Mouse (Mus musculus): ENCODE measurements around the gene Tmem253. TPM values are rescaled to one million over a fixed set of nuclear protein-coding genes. Genes with fewer than 3 reads are reported as not detected.

The Tmem253 gene
- polyA plus RNA-seq, 1 experiment: 1.3 TPM

DNA sequence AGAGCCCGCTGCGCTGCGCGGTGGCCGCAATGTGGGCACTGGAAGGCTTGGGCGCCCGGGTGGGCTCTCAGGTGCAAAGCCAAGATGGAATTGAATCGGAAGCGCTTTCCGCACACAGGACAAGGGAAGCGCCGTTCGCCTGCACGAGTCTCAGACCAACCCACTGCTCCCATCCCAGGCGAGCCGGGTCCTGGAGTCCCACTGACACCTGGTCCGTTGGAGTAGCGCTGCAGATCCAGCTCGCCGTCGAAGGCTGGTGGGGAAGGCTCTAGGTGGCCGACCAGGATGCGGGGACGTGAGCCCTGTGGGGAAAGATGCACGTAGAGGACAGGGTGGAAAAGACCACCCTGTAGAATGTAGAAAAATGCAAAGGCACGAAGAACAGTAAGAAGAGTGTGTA lies 6.1 kb upstream of the Tmem253 start:
- H3K36me3 ChIP-seq (ENCODE audit: control insufficient read depth, insufficient read depth, low read length, poor library complexity, severe bottlenecking): peaks cover 2% of the 10 kb centered on the region; the same call in 1 of the 2 replicates
- H3K27me3 ChIP-seq (ENCODE audit: control insufficient read depth, insufficient read depth, low read length, poor library complexity, severe bottlenecking): no peaks in the 10 kb centered on the region
- peak overlapping the region; percentile 34 for H3K4me3 ChIP-seq (ENCODE audit: low read depth, low read length)
- H3K9ac ChIP-seq (ENCODE audit: low read depth, poor library complexity, severe bottlenecking): peak overlapping the region; percentile 22
- H3K9me3 ChIP-seq (replicated peaks; ENCODE audit: control insufficient read depth, insufficient read depth, low read length, poor library complexity, severe bottlenecking): no peaks in the 10 kb centered on the region
- H3K27ac ChIP-seq (ENCODE audit: insufficient read depth, low read length): no peak overlapping the region
- H3K4me1 ChIP-seq (ENCODE audit: control insufficient read depth, insufficient read depth, low read length): peaks cover 5% of the 10 kb centered on the region
- TF ChIP-seq POLR2A (IDR thresholded peaks at IDR 0.05; ENCODE audit: insufficient read depth, low read length) (no peak), EP300 (IDR thresholded peaks at IDR 0.05; ENCODE audit: insufficient read depth, low read depth, low read length) (no peak), CTCF (IDR thresholded peaks at IDR 0.05; ENCODE audit: low read depth, low read length) (no peak)

DNA sequence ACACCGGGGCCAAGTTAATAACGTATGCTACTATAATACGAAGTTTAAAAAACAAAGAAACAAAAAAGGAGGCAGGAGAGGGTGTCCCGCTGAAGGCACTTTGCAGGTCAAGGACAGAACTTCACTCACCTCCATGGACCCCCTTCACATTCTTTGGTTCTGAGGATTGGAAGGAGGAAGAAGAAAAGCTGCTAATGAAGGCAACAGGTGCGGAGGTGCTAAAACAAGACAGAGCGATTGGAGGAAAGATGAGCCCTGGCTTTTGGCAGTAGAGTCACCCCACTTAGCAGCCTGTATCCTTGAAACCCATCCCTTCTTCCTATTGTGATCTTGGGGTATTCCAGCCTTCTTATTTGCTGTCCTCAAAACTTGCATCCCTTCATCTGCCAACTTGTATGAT lies 5.6 kb upstream of the Tmem253 start:
- TF ChIP-seq CTCF (IDR thresholded peaks at IDR 0.05; ENCODE audit: low read depth, low read length) (no peak), POLR2A (IDR thresholded peaks at IDR 0.05; ENCODE audit: insufficient read depth, low read length) (no peak), EP300 (IDR thresholded peaks at IDR 0.05; ENCODE audit: insufficient read depth, low read depth, low read length) (no peak)
- peak overlapping the region; percentile 22; the same call in 1 of the 2 replicates for H3K9ac ChIP-seq (ENCODE audit: low read depth, poor library complexity, severe bottlenecking)
- H3K27ac ChIP-seq (ENCODE audit: insufficient read depth, low read length): peak overlapping the region; percentile 59
- peak overlapping the region; percentile 35 for H3K4me3 ChIP-seq (ENCODE audit: low read depth, low read length)
- H3K4me1 ChIP-seq (ENCODE audit: control insufficient read depth, insufficient read depth, low read length): peaks cover 5% of the 10 kb centered on the region
- no peaks in the 10 kb centered on the region for H3K9me3 ChIP-seq (replicated peaks; ENCODE audit: control insufficient read depth, insufficient read depth, low read length, poor library complexity, severe bottlenecking)
- H3K27me3 ChIP-seq (ENCODE audit: control insufficient read depth, insufficient read depth, low read length, poor library complexity, severe bottlenecking): no peaks in the 10 kb centered on the region
- H3K36me3 ChIP-seq (ENCODE audit: control insufficient read depth, insufficient read depth, low read length, poor library complexity, severe bottlenecking): peaks cover 2% of the 10 kb centered on the region; the same call in 1 of the 2 replicates

DNA sequence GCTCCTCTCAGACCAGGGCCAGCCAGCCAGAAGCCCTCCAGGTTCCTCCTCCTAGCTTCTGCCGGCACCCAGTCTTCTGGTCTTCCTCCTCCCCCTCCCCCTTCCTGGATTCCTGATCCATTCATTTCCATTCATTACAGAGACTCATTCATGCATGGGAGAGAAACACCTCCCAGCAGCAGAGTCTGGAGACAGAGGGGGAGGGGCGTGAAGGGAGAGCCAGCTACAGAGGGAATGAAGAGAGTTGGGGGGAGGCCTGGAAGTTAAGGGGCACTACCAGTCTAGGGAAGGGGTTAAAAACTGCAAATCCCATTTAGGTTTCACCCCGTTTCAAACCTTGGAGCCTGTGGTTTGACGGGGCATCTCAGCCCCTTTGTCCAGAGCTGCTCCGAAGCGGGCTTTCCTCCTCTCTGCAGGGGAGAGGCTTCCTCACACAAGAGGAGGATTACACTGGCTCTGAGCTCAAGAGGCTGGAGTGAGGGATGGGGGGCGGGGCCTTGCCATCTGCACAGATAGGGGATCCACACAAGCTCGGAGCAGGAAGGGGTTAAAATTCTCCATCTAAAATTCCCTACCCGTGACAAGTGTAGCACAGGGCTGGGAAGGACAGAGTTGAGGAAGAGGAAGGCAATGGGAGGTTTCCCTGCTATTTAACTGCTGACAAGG lies 4.9 kb upstream of the Tmem253 start:
- H3K36me3 ChIP-seq (ENCODE audit: control insufficient read depth, insufficient read depth, low read length, poor library complexity, severe bottlenecking): peaks cover 2% of the 10 kb centered on the region; the same call in 1 of the 2 replicates
- H3K4me1 ChIP-seq (ENCODE audit: control insufficient read depth, insufficient read depth, low read length): peaks cover 5% of the 10 kb centered on the region
- 0 out of 2 replicates have a peak, but pooled peaks have one; percentile 22 for TF ChIP-seq EP300 (IDR thresholded peaks at IDR 0.05; ENCODE audit: insufficient read depth, low read depth, low read length)
- TF ChIP-seq CTCF (IDR thresholded peaks at IDR 0.05; ENCODE audit: low read depth, low read length): no peak
- H3K9ac ChIP-seq (ENCODE audit: low read depth, poor library complexity, severe bottlenecking): no peak overlapping the region
- H3K4me3 ChIP-seq (ENCODE audit: low read depth, low read length): peak overlapping the region; percentile 35
- H3K27ac ChIP-seq (ENCODE audit: insufficient read depth, low read length): peak overlapping the region; percentile 66
- no peaks in the 10 kb centered on the region for H3K27me3 ChIP-seq (ENCODE audit: control insufficient read depth, insufficient read depth, low read length, poor library complexity, severe bottlenecking)
- no peaks in the 10 kb centered on the region for H3K9me3 ChIP-seq (replicated peaks; ENCODE audit: control insufficient read depth, insufficient read depth, low read length, poor library complexity, severe bottlenecking)

DNA sequence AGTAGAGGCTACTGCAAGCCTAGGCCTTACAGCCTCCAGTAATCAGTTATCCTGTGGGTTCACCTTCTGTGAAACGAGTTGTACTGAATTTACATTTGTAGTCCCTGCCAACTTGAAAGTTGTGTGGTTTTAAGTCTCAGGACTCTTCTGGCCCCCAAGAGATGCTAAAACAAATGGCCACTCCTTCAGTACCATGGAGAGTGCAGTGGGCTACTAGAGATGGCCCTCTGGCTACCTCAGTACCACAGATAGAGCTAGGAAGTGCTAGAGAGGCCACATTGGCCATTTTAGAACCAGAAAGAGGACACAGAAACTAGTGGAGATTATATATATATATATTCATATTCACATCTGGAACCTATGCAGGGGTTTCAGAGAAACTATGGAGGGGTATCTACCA lies 3.8 kb upstream of the Tmem253 start:
- Histone ChIP-seq H3K4me3 (ENCODE audit: low read depth, low read length) (no peak overlapping the region), H3K36me3 (ENCODE audit: control insufficient read depth, insufficient read depth, low read length, poor library complexity, severe bottlenecking) (0 out of 2 replicates have a peak, but pooled peaks cover 2% of the 10 kb centered on the region), H3K4me1 (ENCODE audit: control insufficient read depth, insufficient read depth, low read length) (peaks cover 5% of the 10 kb centered on the region), H3K9me3 (replicated peaks; ENCODE audit: control insufficient read depth, insufficient read depth, low read length, poor library complexity, severe bottlenecking) (no peaks in the 10 kb centered on the region), H3K27me3 (ENCODE audit: control insufficient read depth, insufficient read depth, low read length, poor library complexity, severe bottlenecking) (no peaks in the 10 kb centered on the region), H3K27ac (ENCODE audit: insufficient read depth, low read length) (peak overlapping the region; percentile 12; the same call in 1 of the 2 replicates), H3K9ac (ENCODE audit: low read depth, poor library complexity, severe bottlenecking) (no peak overlapping the region)
- TF ChIP-seq EP300 (IDR thresholded peaks at IDR 0.05; ENCODE audit: insufficient read depth, low read depth, low read length) (no peak), CTCF (IDR thresholded peaks at IDR 0.05; ENCODE audit: low read depth, low read length) (no peak), POLR2A (IDR thresholded peaks at IDR 0.05; ENCODE audit: insufficient read depth, low read length) (no peak)

DNA sequence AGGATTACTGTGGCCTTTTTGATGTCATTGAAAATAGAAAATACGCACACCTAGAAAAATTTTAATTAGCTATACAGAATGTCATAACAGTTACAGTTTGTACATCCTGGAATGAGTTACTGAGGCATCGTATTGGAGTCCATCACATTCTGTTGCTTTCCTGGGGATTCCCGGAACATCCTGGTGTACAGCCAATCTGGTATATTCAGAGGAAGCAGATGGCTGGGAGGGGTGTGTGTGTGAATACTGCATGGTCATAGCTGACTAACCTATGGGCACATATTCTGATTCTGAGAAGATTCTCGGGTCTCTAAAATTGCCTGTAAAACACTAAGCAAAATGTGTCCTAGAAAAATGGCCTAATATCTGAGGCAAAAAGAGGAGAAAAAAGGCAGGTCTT lies 3.4 kb upstream of the Tmem253 start:
- H3K36me3 ChIP-seq (ENCODE audit: control insufficient read depth, insufficient read depth, low read length, poor library complexity, severe bottlenecking): 0 out of 2 replicates have a peak, but pooled peaks cover 1% of the 10 kb centered on the region
- no peak overlapping the region for H3K27ac ChIP-seq (ENCODE audit: insufficient read depth, low read length)
- no peaks in the 10 kb centered on the region for H3K27me3 ChIP-seq (ENCODE audit: control insufficient read depth, insufficient read depth, low read length, poor library complexity, severe bottlenecking)
- no peaks in the 10 kb centered on the region for H3K9me3 ChIP-seq (replicated peaks; ENCODE audit: control insufficient read depth, insufficient read depth, low read length, poor library complexity, severe bottlenecking)
- TF ChIP-seq CTCF (IDR thresholded peaks at IDR 0.05; ENCODE audit: low read depth, low read length) (no peak), EP300 (IDR thresholded peaks at IDR 0.05; ENCODE audit: insufficient read depth, low read depth, low read length) (no peak)
- no peak overlapping the region for H3K4me3 ChIP-seq (ENCODE audit: low read depth, low read length)
- H3K4me1 ChIP-seq (ENCODE audit: control insufficient read depth, insufficient read depth, low read length): peaks cover 5% of the 10 kb centered on the region
- no peak overlapping the region for H3K9ac ChIP-seq (ENCODE audit: low read depth, poor library complexity, severe bottlenecking)

- TF ChIP-seq CTCF (IDR thresholded peaks at IDR 0.05; ENCODE audit: low read depth, low read length) (no peak), POLR2A (IDR thresholded peaks at IDR 0.05; ENCODE audit: insufficient read depth, low read length) (no peak)
- H3K9me3 ChIP-seq (replicated peaks; ENCODE audit: control insufficient read depth, insufficient read depth, low read length, poor library complexity, severe bottlenecking): no peaks in the 10 kb centered on the region
- H3K4me3 ChIP-seq (ENCODE audit: low read depth, low read length): no peak overlapping the region
- H3K27ac ChIP-seq (ENCODE audit: insufficient read depth, low read length): no peak overlapping the region
- no peak overlapping the region for H3K9ac ChIP-seq (ENCODE audit: low read depth, poor library complexity, severe bottlenecking)
- no peaks in the 10 kb centered on the region for H3K27me3 ChIP-seq (ENCODE audit: control insufficient read depth, insufficient read depth, low read length, poor library complexity, severe bottlenecking)
- H3K36me3 ChIP-seq (ENCODE audit: control insufficient read depth, insufficient read depth, low read length, poor library complexity, severe bottlenecking): no peaks in the 10 kb centered on the region
- H3K4me1 ChIP-seq (ENCODE audit: control insufficient read depth, insufficient read depth, low read length): peaks cover 4% of the 10 kb centered on the region
Measured at GRCm38 (mm10) chr14:52012553-52012952, 2.9 kb upstream of the Tmem253 start.
